Mouse (Mus musculus) forebrain, embryonic 16.5 days (tissue): ENCODE measurements around the gene Fbxo7. TPM values are rescaled to one million over a fixed set of nuclear protein-coding genes. Genes with fewer than 3 reads are reported as not detected.

ENCODE experiments used
- ATAC-seq: fragments of 200-750 bp; cut with Nextera tagmentation; 2 replicates; pipeline ENCODE4 v1.8.0; 2017; ENCODE audit warnings: mild to moderate bottlenecking, moderate library complexity
- H3K27ac ChIP-seq: fragments of 300-500 bp; sonication (generic); 2 replicates; pipeline ENCODE4 v1.5.1; 2014; ENCODE audit warnings: low read length, control low read depth
- H3K27me3 ChIP-seq: fragments of 300-500 bp; sonication (generic); replicated peaks from 2 replicates; pipeline ENCODE4 v1.6.1; 2014; ENCODE audit warnings: low read length; ENCODE audit not compliant: control insufficient read depth, insufficient read depth
- H3K36me3 ChIP-seq: fragments of 300-500 bp; sonication (generic); 2 replicates; pipeline ENCODE4 v1.6.1; 2014; ENCODE audit not compliant: control insufficient read depth, insufficient read depth
- H3K4me1 ChIP-seq: fragments of 300-500 bp; sonication (generic); replicated peaks from 2 replicates; pipeline ENCODE4 v1.6.1; 2014; ENCODE audit warnings: low read length; ENCODE audit not compliant: control insufficient read depth, insufficient read depth
- H3K4me2 ChIP-seq: fragments of 300-500 bp; sonication (generic); 2 replicates; pipeline ENCODE4 v1.6.1; 2014; ENCODE audit warnings: mild to moderate bottlenecking, low read length, control low read depth
- H3K4me3 ChIP-seq: fragments of 300-500 bp; sonication (generic); replicated peaks from 2 replicates; pipeline ENCODE4 v1.5.1; 2014; ENCODE audit warnings: mild to moderate bottlenecking, low read length, control low read depth
- H3K9ac ChIP-seq: fragments of 300-500 bp; sonication (generic); replicated peaks from 2 replicates; pipeline ENCODE4 v1.6.1; 2014; ENCODE audit warnings: low read depth, low read length, control low read depth
- H3K9me3 ChIP-seq: fragments of 300-500 bp; sonication (generic); 2 replicates; pipeline ENCODE4 v1.6.1; 2016; ENCODE audit warnings: low read length; ENCODE audit not compliant: control insufficient read depth
- whole genome bisulfite sequencing: fragments of 180-500 bp; shearing (Covaris S2); extraction: QIAGEN DNeasy Blood & Tissue Kit; methylation state at CpG from one replicate; pipeline ENCODE4 v1.1.7; 2014; 5-methylcytosine and 5-hydroxymethylcytosine counted together
- polyA plus RNA-seq: library from polyadenylated mRNA; unstranded; fragments of >200 nt; fragmentation: Nextera tagmentation; extraction: Ambion mirVana; gene quantifications from 2 replicates; pipeline ENCODE4 v1.2.1, GENCODE M21; 2015

Gene Fbxo7
- polyA plus RNA-seq, 1 experiment from 2014 or later, result 14.9 TPM

DNA sequence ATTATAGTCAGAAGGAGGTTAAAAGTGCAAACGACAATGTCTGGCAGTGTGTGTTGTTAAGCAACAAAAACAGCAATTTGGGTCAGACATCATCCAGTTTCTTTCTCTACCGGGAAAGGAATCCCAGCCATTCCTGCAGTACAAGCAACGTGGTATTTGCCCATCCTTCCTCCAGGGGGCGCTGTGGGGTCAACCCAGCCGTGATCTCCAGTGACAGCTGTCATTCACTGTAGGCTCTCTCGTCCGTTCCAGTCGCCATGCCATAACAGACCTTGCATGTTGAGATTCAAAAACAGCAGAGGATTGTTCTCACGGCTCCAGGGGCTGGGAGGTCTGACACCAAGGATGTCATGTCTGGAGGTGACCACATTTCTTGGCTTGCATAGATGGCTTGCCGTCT, 70.1 kb downstream of the Fbxo7 start:
- Histone ChIP-seq H3K36me3 (no peaks in the 10 kb centered on the region), H3K27me3 (no peaks in the 10 kb centered on the region), H3K9ac (no peak overlapping the region), H3K4me1 (no peaks in the 10 kb centered on the region), H3K4me2 (no peak overlapping the region), H3K27ac (no peak overlapping the region), H3K9me3 (no peaks in the 10 kb centered on the region), H3K4me3 (no peak overlapping the region)
- WGBS, result 46% methylated on average over 10 of the region's 10 CpGs
- ATAC-seq, result no peak

DNA sequence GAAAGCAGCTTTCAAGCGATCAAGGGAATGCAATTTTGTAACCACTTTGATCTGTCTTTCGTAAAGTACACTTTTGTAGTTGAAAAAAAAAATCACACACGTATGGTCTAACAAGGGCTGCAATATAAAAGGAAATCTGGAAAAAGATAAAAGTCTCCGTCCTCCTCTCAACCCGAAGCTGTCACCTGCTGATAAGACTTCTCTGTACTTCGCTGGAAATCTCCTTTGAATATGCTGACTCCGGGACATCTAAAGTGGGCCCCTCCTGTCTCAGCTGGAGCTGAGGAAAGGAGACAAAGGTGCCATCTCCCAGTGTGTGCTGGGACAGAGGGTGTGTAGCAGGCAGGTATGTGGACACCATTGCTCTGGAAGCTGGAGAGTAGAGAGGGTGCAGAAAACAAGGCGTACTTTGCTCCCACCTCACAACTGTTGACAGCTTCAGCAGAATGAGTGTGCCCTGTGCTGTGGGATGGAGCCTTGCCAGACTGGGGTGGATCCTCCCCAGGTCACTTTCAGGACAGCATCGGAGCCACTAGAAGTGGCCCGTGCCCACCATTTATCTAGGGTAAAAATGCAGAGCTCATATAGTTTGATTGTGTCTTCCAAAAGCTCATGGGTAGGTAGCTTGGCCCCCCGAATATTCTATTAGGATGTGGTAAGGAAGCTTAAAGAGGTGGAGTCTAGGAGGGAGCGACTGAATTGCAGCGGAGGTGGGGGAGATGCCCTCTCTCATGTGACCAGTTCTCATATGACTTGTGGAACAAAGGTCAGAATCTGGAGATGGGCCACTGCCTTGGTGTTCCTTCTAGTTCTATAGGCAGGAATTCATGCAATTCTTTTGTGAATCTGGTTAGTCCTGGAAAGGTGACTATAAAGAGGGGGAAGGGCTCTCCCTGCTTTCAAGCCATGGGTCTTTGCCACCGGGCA, 71.6 kb downstream of the Fbxo7 start:
- no peaks in the 10 kb centered on the region for H3K27me3 ChIP-seq
- 80% methylated on average over 14 of the region's 14 CpGs for WGBS
- ATAC-seq, result no peak

DNA sequence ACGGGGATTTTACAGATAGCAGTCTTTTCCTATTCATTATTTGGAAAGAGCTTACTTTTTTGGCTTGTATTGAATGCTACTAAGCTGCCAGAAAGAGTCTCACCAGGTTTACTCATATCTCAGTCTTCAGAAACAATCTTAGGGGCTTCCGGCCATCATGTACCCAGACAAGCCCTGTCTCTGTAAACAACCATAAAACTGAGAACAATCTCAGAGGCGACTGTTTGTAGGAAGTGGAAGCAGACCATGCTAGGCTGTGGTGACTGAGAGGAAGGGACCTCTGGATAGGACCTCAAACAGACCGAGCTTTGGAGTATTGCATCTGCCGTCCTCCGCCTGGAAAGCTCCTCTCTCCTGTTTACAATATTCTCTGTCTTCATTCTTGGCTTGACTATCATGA, 76.6 kb downstream of the Fbxo7 start:
- no peaks in the 10 kb centered on the region for H3K27me3 ChIP-seq
- H3K9me3 ChIP-seq, result no peaks in the 10 kb centered on the region
- no peak overlapping the region for H3K27ac ChIP-seq
- H3K4me2 ChIP-seq, result no peak overlapping the region
- H3K4me3 ChIP-seq, result no peak overlapping the region
- H3K36me3 ChIP-seq, result no peaks in the 10 kb centered on the region
- ATAC-seq, result no peak
- H3K4me1 ChIP-seq, result no peaks in the 10 kb centered on the region
- 94% methylated on average over 6 of the region's 6 CpGs for WGBS
- no peak overlapping the region for H3K9ac ChIP-seq

More for the DNA sequence above, 71.6 kb downstream of the Fbxo7 start:
- no peak overlapping the region for H3K4me2 ChIP-seq
- no peaks in the 10 kb centered on the region for H3K9me3 ChIP-seq
- H3K9ac ChIP-seq, result no peak overlapping the region
- H3K4me1 ChIP-seq, result no peaks in the 10 kb centered on the region
- no peak overlapping the region for H3K27ac ChIP-seq
- H3K36me3 ChIP-seq, result no peaks in the 10 kb centered on the region
- H3K4me3 ChIP-seq, result no peak overlapping the region

- Histone ChIP-seq H3K4me3 (no peak overlapping the region), H3K4me1 (no peaks in the 10 kb centered on the region), H3K4me2 (no peak overlapping the region), H3K27me3 (no peaks in the 10 kb centered on the region), H3K27ac (no peak overlapping the region), H3K9me3 (no peaks in the 10 kb centered on the region), H3K9ac (no peak overlapping the region), H3K36me3 (no peaks in the 10 kb centered on the region)
- WGBS, result 68% methylated on average over 3 of the region's 3 CpGs
- ATAC-seq, result peak; percentile 57; the same call in 1 of the 2 replicates
Observed at GRCm38 (mm10) chr10:86100281-86100851, 78.6 kb downstream of the Fbxo7 start.

Other genes with a start within 250 kb of the Fbxo7 start
- 91.1 and 91.9 TPM in 2 replicates for gene Pwp1, start 192.5 kb upstream of the Fbxo7 start, polyA plus RNA-seq
- gene Prdm4, start 104.8 kb upstream of the Fbxo7 start, polyA plus RNA-seq, result 20.8 and 24.0 TPM in 2 replicates
- gene Ascl4, start 94.3 kb upstream of the Fbxo7 start, polyA plus RNA-seq, result 0.27 and 0.43 TPM in 2 replicates
- gene Rtcb, start 64.1 kb upstream of the Fbxo7 start, polyA plus RNA-seq, result 201 and 202 TPM in 2 replicates
- gene Bpifc, start 10.1 kb upstream of the Fbxo7 start, polyA plus RNA-seq, result not detected in 2 replicates